Mouse (Mus musculus): Measurements from ENCODE around the gene Cpne5. TPM values are rescaled to one million over a fixed set of nuclear protein-coding genes. Genes with fewer than 3 reads are reported as not detected.

The Cpne5 gene
- total RNA-seq, 2 experiments from 2014 or later, result 1.0 to 1.6 TPM

DNA sequence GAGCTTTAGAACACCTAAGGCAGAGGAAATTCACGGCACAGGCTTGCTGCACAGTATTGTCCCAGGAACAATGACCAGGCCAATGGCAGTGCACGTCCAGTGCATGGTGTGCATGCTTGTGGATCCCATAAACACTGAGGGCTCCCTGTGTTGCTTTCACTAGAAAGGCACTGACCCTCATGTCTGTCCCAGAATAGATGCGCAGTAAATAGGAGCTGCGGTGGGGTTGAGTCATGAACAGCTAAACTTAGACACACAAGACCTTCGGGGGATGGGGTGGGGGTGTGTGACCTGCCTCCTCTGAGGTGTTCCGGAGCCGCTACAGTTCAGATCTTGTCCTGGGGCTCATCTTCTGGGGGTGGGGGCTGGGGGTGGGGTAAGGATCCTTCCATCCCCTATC is 31.9 kb downstream of the Cpne5 start:
- no peak for DNase-seq

DNA sequence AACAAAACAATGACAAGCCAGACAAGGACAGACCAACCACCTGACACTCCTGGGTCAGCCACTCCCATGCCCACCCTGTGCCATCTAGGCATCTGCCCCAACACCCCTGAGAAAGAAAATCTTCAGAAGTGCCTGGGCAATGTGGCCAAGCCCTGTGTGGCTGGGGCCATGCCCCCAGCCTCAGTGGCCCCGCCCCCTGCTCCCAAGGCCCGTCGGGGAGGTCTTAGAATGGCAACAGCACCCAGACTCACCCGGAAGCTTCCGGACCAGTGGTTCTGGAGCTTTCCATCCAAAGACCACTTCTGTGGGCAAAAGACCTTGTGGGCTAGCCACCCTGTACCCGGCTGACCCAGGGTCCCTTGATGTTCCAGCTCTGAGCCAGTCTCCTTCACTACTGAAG is 35.4 kb downstream of the Cpne5 start:
- DNase-seq, result no peak

DNA sequence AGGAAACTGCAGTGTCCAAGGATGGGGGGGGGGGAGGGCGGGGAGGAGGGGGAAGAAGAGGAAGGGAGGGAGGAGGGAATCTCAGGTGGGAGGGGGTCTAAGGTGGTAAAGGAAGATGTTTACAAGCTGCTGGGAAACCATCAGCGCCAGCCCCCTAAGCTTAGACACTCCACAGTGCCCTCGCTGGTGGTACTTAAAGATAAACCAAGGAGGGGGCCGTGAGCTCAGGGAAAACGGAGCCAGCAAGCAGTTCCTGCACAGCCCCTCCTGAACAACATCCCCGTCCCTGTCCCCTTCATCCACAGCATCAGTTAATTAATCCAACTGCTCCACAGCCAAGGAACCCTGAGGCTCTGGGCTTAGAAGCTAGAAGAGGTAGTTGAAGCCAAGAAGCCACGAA is 38.1 kb downstream of the Cpne5 start:
- no peak for DNase-seq

DNA sequence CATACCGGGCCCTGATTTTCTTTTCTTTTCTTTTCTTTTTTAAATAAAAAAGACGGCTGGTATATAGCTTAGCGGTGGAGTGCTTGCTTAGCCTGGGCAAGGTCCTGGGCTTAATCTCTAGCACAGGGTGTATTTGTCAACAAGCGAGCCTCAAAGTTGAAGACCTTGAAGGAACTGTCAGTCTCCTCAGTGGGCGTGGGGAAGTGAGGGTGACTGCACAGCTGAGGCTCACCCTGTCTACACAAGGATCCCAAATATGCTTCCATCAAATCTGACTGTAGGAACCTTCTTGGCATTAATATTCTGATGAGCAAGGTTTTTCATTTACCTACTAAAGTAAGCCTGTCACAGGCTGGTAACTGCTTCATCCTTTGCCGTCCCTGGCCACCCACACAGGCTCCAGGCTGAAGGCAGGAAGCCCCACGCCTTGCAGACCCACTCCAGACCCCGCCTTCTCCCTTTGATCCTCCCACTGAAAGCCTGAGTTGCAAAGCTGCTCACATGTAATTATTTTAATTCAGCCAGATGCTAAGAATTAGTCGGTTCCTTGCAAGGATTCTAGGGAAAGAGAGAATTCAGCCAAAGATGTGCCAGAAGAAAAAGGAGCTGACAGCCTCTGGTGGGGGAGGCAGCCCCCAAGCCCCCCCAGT is 38.7 kb downstream of the Cpne5 start:
- DNase-seq, result no peak

DNA sequence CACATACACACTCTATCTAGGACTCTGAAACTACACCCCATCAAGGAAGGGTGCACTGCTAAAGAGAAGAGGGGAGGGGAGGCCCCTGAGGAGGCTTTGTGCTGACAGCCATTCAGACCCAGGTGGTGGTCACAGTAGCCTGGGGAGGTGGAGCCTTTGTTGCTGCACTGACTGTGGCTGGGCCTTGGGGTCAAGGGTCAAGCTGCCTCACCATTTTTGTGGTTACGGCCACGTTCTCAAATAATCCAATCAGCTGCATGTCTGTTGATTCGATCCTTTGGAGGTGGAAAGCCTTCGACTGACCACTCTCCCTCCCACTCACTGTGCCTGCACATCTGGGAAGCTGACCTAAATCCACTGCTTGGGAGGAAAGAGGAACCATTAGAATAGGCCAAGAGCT is 42.4 kb downstream of the Cpne5 start:
- DNase-seq, result no peak

DNA sequence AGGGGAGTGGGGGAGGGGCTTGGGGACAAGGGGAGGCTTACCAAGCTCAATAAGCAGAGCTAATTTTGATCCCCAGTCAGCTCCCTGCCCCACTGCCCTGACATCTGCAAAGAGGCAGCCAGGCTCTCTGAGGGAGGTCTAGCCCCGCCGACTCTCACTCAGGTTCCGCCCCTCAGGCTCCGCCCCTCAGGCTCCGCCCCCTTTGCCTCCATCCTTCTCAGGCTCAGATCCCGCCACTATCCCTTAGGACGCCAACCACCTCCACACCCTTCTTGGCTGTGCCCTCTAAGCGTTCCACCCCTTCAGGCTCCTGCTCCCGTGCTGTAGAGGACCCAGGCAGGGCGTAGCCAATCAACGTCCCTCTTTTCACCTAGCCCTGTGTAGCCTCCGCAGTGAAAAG is 49.0 kb downstream of the Cpne5 start:
- DNase-seq, result no peak

DNA sequence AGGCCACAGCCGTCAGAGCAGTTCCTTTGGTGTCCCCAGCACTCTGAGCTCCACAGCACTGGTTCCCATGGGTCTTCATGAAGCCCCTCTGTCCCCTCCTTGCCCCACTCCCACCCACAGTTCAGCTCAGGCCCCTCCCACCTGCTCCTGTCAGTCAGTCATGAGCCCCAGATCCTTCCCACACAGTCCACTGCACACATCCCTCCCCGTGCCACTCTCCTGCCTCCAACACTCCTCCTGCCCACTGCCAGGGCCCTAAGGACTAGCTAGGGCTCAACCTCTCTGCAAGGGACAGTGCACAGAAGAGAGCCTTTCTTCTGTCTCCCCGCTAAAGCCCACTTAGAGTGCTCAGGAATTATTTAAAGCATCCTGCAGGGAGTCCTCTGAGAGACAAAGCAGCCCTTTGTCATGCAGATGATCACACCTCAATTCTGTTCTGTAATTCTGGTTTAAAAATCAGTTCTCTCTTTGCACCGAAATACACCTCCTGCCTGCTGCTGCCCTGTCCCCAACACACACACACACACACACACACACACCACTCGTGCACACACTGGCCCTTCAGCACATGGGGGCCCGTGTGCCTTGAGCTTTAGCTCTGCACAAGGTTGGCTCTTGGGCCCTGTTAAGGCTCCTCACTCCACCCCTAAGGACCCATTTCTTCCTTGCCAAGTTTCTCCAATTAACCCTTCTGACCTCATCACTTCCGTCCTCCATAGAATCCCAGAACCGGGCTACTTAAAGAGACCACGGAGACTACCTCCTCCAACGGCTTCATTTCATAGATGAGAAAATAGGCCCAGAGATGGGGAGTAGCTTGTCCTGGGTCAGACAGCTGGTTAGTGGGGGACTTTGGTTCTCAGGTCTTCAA is 50.7 kb downstream of the Cpne5 start:
- no peak for DNase-seq

DNA sequence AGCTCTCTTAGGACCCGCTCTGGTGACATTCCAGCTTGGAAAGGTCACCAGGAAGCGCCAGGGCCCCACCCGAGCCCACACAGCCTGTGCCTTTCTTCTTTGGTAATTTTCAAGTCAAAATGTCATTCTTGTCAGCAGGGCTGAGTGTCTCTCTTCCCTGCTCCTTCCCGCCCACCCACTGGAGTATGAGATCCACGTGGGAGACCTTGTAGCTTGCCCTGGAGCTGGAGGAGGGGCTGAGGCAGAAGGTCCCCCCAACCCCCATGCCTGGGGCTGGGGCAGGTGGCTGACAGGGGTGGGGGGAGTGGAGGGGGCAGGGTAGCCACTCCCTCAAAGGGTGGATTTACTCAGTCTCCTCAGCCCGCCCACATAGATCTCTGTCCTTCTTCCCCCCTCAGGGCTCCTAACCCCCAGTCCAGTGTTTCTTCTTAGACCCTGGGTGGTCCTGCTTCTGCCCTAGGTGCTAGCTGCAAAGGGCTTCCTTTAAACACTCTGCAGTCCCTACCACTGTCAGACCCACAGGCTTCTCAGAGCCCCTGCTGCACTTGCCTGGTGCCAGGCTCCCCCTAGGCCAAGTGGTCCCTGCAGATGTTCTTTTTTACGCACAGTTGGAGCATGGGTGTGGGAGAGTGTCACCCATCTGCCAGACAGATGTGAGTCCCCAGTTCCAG is 52.5 kb downstream of the Cpne5 start:
- no peak for DNase-seq

DNA sequence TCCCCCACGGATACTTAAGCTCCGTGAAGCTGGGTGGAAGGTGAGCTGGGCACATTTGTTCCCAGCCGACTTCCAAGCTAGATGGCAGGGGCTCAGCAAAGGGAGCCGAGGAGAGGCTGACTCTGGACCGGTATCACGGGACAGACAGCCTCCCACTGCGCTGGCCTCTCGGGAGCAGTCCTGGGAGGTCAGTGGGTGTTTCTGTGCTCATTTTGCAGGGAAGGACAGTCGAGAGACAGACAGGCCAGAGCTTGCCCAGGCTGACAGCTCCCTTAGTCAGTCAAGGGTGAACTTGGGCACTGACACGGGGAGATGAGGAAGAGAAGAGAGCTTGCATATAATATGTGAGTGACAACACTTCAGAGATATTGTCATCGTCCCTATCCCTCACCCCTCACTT is 54.8 kb downstream of the Cpne5 start:
- DNase-seq, result no peak

DNA sequence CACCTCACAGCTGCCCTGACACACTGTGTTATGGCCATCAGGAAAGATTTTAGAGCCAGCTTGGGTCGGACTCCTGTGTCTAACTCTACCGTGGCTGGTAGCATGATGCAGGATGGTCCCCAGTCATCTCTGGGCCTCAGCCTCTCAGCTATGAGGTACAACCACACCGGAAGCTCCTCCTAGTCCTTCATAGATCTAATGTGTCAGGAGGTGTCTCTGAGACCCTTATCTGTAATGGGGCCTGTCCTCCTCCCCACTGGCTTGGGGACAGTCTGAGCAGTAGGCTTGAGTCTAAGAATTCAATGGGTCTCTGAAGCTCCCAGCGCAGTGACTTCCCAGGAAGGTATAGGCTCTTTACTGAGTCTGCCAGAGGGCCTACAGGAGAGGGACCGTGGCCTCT is 56.2 kb downstream of the Cpne5 start:
- DNase-seq, result no peak

DNA sequence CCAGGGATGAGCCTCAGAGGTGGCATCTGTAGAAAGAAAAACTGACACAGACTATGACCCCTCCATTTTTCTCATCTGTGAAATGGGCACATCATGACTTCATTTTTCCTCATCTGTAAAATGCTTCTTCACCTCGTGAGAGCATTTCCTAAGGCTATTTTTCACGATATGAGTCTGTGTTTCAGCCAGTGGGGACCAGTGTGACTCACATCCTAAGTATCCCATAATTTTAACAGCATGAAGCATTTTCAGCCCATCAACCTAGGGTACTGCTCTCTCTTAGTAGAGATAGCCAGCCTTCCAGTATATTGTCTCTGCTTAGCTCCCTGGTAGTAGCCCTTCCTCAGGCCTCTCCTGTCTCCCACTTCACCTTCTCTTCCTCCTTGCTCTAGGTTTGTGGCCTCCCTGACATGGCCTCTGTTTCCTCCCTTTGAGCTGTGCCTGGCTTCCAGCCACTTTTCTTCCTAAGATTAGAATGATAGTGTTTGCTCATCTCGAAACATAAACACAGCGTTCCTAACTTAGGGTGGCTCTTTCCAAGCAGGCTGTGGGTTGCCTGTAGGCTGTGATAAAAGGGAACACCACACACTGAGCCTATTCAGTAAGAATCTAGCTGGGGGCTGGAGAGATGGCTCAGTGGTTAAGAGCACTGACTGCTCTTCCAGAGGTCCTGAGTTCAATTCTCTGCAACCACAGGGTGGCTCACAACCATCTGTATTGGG is 57.4 kb downstream of the Cpne5 start:
- DNase-seq, result no peak

DNA sequence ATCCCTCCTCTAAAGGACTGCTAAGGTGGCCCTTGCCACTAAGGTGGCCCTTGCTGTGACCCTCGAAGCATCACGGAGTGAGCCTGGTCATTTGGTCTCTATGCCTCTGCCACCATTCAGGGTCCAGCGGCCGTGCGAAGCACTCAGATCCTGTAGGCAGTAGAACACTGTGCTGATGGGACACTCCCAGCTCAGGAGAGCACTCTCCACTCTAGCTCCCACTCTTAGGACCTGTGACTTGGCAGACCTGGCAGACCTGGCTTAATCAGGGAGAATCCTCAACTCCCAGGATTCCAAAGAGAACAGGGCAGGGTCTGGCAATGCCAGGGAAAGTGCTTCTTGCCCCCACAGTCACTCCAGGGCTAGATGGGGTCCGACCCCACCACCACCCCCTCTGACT is 58.0 kb downstream of the Cpne5 start:
- no peak for DNase-seq

DNA sequence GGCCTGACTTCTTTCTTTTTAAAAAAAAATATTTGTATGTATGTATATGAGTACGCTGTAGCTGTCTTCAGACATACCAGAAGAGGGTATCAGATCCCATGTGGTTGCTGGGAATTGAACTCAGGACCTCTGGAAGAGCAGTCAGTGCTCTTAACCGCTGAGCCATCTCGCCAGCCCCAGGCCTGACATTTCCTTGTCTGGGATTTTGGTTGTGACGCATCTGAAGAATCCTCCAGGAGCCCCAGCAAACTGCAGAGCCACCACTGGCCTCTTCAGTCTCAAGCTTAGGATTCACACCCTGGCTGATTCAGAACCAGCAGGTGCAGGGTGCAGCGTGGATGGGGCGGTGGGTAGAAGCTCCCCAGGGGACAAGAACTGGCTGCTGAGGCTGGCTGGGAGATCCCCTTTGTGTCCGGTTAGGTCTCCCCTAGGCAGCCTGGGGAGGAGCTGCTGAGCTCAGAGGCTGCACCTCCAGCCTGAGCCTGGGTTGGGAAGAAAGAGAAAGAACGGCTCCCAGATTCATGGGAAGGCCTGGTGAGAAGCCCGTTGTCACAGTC is 59.4 kb downstream of the Cpne5 start:
- DNase-seq, result no peak

DNA sequence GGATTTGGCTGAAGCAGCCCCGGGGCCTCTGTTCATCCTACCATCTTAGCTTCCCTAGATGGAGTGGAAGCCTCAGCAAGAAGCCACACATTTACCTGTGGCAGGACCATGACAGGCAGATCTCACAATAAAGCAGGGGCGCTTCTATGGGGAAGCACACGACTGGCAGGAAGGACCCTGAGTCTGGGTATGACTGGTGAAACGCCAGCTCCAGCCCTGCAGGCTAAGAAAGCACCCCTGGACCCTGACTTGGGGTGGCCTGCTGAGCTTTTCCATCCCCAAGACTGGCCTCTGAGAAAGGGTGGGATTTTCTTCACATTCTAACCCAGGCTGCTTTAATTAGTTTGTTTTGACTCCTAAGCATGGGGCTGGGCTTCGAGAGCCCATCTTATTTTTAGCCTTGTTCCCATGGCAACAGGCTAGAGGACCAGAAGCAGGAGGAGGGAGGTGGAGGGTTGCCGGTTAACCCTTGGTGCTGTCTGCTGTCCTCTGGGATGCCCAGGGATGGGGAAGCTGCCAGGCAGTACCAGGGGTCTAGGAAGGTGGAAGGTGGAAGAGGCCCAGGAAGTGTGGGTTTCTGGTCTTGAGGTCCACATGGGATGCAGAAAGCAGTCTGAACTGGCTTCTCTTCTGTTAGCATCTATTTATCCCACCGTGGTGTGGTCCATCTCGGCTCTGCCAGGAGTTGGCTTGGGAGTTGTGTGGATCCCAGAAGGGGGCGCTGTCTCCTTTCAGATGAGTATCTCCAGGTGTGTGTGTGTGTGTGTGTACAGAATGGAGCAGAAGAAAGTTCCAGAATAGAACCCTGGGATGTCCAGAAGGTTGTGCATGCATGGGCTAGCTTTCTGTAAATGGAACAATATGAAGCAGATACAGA is 61.3 kb downstream of the Cpne5 start:
- peak; percentile 83 for DNase-seq

DNA sequence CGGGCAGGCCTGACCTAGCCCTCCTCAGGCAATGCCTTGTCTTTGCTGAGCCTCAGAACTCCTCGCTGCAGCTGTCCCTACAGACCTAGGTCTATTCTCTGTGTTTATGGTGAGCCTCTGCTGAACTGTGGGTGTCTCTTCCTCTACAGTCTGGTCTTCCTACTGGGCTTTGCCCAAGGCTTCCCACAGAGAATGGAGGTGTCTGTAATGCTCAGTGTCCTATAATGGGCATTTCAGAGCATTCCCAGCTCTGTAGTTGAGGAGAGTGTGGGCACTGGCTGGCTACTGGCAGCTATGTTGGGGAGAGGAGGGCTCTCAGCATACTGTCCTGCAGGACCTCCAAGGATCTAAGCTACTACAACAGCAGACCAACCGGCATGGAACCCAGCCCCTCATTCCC is 62.3 kb downstream of the Cpne5 start:
- no peak for DNase-seq

DNA sequence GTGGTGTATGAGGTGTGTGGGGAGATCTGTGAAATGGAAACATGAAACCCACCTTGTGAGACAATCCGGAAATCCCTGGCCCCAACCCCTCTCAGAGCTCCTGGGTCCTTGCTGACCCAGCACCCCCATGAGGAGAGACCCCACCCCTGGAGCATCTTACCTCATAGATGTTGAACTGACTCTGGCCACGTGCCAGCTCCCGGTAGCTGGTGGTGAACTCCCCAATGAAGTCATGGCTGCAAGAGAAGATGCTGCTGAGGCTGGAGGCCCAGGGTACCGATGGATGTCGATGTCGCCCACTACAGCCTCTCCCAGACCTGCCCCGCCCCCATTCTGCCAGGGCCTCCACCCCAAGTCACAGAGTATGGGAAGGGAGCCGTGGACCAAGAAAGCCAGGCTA is 64.8 kb downstream of the Cpne5 start:
- DNase-seq, result no peak

DNA sequence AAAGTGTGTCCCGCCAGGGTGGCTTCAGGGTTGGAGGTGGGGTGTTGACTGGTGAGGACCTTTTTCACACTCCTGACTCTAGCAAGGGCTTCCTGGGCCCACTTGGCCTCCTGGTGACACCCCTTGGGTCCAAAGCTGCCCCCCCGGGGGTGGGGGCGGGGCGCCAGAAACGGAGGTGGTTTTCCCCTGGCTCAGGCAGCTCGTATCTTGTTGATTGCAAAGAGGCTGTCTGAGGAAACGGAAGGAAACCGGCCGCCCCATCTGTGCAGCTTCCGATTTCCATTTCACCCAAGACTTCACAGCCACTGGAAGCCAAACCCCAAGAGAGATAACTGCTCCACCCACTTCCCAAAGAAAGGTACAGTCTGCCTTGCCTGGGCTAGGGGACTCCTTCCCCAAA is 65.9 kb downstream of the Cpne5 start:
- no peak for DNase-seq

DNA sequence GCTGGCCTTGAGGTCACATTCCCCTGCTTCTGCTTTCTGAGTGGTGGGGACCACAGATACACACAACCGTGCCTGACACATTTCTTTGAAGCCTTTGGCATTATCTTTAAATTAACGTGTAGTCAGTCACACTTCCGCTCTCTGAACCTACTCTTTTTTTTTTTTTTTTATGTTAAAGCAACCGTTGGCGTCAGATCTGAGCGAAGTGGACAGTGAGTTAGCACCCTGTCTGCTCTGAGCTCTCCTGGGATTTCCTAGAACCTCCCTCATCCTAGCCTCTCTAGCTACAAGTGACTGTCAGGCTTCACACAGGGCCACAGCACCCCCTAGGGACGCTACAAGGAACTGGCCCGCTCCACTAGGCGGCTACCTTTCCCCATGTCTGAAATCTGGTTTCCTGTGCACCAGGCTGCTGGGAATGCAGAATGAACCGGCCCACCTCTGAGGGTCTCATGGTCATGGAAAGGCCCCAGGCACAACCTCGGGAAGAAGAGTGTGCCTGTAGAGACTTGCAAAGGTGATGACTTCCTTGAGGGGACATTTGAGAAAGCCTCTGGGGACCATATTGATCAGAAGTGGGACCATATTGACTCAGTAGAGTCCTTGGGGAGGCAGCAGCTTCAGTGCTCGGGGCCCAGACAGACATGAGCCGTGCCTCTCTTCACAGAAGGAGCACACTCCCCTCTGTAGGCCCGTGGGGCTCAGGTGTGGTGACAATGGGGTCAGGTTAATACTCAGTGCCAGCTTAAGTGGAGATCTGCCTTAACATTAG is 66.8 kb downstream of the Cpne5 start:
- DNase-seq, result peak; percentile 92

DNA sequence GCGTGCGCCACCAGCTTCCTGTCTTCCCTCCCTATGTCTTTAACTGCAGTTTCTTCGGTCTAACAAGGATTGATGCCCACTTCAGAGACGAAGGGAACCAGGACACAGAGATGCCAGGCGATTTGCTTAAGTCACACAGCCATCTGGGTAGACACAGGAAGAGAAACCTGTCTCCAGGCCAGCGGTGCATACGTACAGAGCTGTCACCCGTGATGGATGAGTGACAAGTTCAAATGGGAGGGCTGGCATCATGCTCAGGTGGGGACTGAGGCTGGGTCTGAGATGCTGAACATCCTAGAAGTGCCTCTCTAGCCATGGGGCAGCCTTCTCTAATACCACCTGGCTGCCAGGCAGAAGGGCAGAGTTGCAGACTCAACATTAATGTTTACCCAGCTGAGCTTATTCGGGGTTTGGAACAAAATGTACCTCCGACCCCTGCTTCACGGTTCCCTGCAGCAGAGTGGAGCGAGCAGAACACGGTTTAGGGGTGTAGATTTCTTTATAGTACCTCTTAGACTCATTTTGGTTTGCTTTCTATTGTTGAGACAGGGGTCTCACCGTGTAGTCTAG is 67.5 kb downstream of the Cpne5 start:
- no peak for DNase-seq

DNA sequence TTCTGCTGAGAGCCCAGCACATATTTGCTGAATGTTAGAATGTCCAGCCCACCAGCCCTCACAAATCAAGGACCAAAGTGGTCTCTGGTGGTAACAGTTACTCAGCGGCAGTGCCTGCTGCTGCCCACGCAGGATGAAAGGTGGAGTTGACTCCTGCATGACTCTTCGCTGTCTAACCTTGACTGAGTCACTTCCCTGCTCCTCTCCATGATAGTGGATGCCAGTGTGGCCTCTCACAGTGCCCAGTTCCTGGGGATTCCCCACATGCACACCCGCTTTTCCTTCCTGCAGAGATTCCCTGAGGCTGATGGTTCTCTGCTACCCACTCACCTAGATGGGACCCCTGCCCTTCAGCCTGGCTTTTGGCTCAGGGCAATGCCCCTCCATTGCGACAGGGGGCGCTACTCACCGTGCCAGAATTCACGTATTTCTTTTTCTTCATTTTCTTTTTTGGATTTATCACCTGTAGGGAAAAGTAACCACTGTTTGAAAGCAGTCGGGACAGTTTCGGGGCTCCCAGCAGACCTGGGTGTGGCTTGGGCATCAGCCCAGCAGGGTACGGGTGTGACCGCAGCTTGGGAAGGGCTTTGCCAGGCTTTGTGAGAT is 68.9 kb downstream of the Cpne5 start:
- DNase-seq, result peak; percentile 43

All from adrenal gland, postnatal 10 days (tissue).